Mouse (Mus musculus): ENCODE measurements around the gene Olfr1396.
"Not testable (repeated sequence)": the region's sequence is repeated elsewhere in the genome, so short reads cannot be mapped to it uniquely, and the experiment has no call there.

The Olfr1396 gene

DNA sequence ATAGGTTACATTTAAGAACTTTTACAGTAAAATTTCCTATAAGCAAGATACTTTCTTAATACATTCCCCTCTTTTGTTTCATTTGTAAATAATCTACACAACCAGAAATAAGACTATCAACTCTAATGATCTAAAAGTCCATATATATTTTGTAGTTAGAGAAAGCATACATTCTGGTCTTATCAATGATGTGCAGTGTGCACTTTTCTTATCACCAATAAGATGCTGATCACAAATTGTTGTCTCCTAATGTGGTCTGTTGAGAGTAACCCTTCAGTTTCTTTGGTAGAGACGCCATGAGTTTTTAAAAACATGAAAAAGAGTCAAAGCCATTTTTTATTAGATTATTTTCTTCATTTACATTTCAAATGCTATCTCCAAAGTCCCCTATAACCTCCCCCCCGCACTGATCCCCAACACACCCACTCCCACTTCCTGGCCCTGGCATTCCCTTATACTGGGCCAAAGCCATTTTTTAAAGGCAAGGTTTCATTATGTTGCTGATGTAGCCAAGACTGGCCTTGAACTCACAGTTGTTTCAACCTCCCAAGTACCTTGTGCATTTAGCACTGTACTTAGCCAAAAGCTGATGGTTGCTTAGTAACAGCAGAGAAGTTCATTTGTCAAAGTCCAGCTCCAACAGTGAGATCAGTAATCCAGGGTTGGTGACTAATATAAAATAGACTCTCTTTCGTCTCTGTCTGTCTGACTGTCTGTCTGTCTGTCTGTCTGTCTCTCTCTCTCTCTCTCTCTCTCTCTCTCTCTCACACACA lies 24.8 kb downstream of the Olfr1396 start:
- no peak for DNase-seq

DNA sequence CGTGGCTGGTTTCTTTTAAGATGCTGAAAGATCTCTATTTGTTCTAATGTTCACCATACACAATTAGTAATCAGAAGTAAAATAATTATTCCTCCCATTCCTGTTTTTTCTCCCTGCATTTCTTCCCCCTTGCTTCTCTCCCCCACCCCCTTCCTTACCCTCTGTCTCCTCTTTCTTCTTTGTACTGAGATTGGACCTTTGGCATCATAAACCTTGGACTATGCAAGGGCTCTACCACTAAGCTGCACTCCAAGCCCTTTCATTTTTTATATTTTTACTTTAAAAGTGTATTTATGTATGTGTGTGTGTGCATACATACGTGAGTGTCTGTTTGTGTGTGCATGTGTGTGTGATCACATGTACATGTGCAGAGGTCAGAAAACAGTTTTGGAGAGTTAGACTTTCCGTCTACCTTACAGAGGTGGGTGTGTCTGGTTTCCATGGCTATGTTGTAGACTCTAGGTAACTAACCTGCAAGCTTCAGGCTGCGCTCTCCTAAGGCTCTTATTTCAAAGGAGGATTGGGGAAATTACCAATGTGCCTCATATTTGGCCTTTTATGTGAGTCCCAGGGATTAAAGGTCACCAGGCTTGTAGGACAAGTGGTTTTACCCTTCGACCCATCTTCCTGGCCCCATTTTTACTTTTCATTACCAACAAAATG lies 25.6 kb downstream of the Olfr1396 start:
- DNase-seq: no peak

DNA sequence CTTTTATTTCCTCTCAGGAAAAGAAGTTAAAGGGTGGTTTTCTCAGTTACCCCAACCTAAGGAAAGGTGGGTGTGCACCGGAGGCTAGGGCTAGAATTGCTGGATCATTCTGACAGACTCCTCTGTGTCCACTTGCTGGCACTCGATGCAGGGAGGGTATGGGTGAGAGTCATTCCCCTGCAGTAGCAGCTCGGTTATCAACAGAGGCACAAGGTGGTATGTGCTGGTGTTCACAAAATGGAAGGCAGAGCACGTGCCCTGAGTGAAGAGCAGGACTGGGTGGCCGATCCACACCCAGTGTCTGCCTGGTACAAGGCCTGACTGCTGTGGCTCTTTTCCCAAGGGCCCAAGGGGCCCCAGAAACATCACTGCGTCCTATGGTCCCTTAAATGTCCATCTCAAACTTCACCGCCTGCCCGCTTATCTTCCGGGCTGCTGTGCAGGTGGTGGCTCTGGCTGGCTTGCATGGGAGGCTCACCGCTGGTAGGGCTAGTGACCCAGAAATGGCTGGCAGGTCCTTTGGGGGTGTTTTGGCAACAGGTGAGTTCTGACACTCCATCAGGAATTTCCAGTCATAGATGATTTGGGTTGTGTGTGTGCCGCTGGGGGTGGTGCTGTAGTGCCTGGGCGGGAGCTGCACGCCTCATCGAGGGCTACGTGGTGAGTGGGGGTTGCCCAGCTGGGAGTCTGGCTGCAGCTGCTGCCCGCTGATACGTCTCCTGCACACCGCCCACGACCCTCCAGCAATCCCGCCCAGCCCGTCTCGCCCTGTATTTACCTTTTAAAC lies 26.7 kb downstream of the Olfr1396 start:
- no peak for DNase-seq

DNA sequence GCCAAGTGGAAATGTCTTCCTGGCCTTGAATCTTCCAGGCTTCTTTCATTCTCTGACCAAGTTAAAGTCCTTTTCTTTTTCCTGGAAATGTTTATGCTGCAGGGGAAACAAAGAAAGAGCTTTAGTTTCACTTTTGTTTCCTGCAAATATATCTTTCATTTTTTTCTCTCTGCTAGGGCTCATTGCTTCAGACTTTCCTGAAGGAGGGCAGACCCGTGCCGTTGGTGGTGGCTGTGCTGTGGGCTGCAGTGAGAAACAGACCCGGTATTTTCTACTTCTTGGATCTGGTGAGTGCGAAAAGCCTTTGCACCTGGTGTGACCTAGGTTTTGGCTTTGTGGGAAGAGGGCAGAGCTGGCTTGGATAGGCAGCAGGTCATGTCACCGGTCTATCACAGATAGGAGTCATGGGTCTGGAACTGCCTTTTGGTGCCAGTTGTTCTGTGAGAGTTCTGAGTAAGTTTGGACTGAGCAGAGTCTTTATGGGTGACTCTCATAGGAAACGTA lies 27.8 kb downstream of the Olfr1396 start:
- DNase-seq: no peak

DNA sequence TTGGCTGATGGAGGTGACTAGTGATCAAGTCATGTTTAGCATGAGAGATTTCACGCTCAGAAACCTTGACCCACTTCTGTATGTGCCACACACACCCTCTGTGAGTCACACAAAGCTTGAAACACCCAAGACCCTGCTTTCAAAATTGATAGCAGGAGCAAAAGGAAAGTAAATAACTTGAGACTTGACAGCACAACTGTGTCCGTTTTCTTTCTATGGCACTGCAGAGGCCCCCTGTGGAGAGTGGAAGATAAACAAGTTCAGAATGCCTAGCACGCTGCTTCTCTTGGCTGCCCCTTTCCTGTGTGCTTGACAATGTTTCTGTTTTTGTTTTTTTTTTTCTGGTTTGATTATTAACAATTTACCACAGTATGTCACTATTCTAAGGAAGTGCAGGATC lies 29.8 kb downstream of the Olfr1396 start:
- DNase-seq: no peak

DNA sequence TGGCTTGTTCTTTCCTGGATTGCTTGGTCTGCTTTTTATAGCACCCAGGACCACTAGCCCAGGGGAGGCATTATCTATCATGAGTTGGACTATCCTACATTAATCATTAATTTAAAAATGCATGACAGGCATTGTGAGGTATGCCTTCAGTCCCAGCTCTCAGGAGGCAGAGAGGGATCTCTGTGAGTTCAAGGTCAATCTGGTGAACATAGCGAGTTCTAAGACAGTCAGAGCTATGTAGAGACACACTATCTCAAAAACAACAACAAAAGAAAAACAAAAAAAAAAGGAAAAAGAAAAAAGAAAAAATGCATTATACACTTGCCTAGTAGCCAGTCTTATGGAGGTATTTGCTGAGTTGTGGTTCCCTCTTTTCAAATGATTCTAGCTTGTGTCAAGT lies 30.3 kb downstream of the Olfr1396 start:
- no peak for DNase-seq

DNA sequence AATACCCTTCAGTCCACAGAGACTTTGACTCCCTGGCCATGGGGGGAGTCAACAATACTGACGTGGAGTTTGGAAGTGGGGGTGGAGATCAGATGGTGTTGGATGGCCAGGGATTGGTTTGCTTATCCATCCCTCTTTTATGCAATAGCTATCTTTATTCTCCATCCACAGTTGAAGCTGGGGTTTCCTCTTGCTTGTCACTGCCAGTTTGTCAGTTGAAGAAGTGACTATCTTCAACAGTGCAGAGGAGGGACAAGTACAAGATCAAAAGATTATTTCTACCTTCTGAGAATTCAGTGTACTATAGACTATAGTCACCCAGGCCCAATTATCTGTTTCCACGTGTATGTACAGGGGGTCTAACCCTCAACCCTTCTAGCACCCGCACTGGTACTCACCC lies 30.9 kb downstream of the Olfr1396 start:
- DNase-seq: no peak

DNA sequence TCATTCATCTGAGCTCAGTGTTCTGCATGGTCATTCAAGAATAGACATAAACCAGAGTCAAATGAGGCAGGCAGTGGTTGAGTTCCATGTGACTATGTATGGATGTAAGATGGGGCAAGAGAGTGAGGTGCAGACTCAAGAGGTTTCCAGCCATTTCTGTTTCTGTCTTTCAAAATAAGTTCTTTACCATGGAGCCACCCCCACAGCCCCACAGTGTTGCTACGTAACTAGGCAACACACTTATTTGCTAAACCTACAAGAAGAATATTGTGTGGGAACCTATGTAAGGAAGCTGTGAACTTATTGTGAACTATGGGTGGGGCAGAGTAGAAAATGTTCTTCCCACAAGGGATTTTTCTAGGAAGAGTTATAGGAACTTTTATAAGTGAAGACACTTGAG lies 31.5 kb downstream of the Olfr1396 start:
- no peak for DNase-seq

DNA sequence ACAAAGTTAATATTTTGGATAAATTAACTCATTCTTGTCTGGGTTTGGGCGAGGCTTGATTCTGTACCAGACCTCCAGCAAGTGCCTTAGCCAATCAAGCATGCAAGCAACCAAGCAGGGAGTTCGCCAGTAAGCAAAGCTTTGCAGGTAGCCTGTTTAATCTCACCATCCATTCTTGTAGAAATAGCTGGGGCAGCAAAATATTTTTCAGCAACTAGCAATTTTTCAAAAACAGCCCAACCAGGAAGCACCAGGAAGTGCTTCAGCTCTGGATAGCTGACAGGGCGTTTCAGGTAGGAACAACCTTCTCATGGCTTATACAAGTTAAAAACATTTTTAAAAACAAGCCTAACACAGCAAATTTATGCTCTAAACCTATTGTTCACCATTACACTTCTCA lies 32.8 kb downstream of the Olfr1396 start:
- no peak for DNase-seq

DNA sequence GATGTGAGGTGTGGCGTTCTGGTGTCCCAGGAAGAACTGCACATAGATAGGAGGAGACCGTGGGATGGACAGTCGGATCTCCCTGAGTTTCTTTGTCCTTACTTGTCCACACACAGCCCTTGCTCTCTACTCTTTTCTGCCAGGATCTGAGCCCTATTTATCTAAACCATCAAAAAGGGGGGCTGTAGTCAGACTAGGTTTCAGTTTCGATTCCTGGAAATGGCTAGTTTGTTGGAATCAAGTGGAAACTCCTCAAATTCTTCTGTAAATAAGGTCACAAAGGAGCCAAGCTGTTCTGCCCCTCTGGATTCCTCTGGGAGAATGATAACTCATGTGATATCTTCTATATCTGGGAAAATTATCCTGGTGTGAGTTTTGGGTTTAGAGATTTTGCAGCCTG lies 33.3 kb downstream of the Olfr1396 start:
- DNase-seq: no peak

DNA sequence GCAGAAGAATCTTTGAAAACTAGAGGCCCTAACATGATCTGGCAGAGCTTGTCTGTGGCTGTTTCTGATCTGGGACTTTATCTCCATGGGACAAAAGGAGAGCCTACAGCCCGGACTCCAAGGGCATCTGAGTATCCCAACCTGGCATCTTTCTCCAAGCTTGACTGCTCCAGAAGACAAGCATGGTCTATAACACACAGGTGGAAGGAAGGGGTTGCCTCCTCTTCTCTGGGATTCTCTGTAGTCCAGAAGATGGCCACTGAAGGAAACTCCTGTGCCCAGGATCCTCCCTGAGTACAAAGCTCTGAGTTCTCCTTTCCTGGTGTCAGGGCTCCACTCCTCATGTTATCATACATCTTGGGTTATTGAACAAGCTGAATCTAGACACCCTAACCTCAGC lies 34.0 kb downstream of the Olfr1396 start:
- no peak for DNase-seq

DNA sequence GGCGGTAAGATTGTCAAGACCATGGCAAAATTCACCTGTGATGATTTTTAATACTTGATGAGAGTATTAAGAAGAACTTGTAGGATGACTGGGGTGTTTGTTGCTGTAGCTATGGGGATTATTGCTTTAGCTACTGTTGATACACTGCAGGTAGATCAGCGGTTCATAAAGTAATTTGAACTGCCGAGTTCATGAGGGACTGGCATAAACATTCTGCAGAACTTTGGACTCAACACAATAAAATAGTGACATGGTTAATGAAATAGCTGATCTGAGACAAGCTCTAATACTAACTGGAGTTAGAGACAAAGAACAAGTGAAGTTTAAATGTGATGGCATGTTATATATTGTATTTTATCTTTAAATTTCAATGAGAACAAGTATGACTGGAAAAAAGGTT lies 36.0 kb downstream of the Olfr1396 start:
- DNase-seq: no peak

DNA sequence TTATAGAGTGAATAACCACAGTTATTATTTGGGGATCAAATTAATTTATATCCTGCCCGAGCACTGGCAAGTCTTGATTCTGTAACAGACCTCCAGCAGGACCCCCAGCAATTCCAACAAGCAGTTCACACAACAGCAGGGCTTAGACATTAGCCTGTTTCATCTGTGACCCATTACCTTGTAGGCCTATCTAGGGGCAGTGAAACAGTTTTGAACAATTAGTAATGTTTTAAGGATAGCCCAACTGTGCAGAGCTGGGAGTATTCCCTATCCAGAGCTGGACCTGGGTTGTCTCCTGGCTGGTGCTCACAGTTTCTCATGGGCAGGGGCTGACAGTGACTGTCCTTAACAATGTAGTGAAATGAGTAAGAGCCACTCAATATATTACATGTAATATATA lies 37.7 kb downstream of the Olfr1396 start:
- DNase-seq: no peak

DNA sequence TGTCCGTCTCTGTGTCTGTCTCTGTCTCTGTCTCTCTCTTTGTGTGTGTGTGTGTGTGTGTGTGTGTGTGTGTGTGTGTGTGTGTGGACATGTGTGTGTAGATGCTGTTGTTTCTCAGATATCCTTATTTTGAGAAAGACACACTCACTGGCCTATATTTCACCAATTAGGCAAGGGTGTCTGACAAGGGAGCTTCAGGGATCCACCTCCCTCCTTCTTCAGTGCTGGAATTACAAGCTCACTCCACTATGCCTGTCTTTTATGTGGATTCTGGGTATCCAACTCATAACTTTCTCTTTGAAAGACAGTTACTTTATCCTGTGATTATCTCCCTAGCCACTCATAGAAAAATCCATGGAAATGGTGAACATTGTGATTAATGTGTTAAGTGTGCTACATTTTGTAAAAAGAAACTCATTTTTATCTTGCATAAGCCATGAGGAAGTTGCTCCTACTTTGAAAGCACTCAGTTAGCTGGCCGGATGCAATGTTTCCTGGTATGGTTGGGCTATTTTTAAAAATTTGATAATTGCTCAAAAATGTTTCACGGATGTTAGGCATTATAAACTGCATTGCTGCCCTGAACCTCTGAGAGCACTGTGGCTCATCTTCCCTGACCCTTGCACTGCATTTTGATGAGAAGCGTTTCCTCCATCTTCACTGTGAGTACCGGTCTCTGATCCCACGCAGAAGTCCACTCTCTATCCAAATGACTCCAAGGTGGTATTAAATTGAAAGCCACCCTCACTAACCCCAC lies 38.5 kb downstream of the Olfr1396 start, which contains the start of gene Ifi47:
Gene Ifi47, plus strand, starts transcription at position 587 of the 757 bp plus-strand sequence.
- DNase-seq: not testable (repeated sequence)

DNA sequence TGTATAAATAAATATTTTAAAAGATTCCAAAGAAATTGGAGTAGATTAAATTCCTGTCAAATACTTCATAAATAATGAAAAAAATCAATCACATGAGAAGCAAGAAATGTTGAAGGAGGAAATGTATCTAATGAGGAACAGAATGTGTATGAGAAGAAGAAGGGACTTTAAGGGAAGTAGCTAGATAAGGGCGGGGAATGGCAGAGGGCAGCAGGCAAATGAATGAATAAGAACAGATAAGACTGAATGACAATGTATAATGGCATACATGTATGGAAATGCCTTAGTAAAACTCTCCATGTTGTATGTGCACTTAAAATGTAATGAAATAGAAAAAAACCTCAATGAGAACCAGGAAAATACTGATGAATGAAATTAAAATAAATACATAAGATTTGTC lies 46.3 kb downstream of the Olfr1396 start:
- DNase-seq: no peak

DNA sequence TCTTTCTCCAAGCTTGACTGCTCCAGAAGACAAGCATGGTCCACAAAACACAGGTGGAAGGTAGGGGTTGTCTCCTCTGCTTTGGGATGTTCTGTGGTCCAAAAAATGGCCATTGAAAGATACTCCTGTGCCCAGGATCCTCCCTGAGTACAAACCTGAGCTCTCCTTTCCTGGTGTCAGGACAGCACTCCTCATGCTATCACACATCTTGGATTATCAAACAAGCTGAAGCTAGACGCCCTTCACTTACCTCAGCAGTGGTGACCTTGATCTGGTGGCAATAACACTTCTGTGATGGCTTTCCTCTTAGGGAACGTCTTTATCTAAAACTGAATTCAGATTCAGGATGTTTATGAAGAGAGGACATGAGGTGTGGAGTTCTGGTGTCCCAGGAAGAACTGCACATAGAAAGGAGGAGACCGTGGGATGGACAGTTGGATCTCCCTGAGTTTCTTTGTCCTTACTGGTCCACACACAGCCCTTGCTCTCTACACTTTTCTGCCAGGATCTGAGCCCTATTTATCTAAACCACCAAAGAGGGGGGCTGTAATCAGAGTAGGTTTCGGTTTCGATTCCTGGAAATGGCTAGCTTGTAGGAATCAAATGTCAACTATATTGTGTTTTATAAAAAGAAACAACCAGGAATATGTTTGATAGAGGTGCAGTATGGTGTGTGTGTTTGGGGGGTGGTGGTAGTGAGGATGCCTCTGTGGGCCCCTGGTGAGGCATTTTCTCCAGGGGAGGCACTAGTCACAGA lies 50.8 kb downstream of the Olfr1396 start, which contains the start of gene Tgtp2:
Gene Tgtp2, minus strand, starts transcription at position 494 of the 757 bp plus-strand sequence.
- DNase-seq: not testable (repeated sequence)

DNA sequence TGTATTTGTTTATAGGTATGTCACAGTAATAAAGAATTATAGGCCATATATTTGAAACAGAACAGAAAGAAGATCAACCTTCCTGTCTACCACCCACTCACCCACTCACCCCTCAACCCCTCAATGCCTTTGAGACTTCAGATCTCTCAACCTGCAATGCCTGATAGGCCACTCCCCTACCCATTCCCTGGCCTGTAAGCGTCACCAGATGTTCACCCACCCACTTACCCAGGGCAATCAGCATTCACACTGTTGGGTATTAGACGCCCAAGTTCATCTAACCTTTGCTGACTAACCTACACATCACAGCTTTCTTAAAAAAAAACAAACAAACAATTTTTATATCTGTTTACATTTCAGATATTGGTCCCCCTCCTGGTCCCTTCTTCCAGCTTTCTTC lies 52.8 kb downstream of the Olfr1396 start:
- DNase-seq: not testable (repeated sequence)

DNA sequence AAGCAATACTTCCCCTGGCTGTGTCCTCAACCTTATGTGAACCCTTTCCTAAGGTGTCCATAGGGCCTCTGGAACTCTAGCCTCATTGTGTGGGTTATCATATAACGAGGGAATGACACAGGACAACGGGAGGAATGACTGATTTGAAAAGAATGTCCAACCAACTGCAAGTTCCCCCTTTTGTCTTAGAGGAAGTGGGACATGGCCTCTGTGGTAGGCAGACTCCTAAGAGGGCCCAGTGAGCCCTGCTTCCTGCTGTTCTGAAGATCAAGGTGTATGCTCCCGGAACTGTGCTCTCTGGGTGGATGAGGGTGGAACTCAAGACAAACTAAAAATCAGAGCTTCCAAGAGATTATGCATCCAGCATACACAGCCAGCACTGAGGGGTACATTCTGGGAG lies 54.6 kb downstream of the Olfr1396 start:
- not testable (repeated sequence) for DNase-seq

Measured in right cerebral cortex, postnatal 14 days (tissue).